Mouse (Mus musculus) embryonic facial prominence, embryonic 14.5 days (tissue): ENCODE measurements around the gene Cpt1a. TPM values are rescaled to one million over a fixed set of nuclear protein-coding genes. Genes with fewer than 3 reads are reported as not detected.

Experiments used
- ATAC-seq: fragments of 200-750 bp; cut with Nextera tagmentation; 2 replicates; pipeline ENCODE4 v1.8.0; 2017; ENCODE audit warnings: low read depth, moderate number of reproducible peaks, moderate TSS enrichment
- DNase-seq: peaks from one replicate; pipeline ENCODE4 v3.0.0-alpha.2; 2015; ENCODE audit warnings: low spot score
- H3K27ac ChIP-seq: fragments of 300-500 bp; sonication (generic); replicated peaks from 2 replicates; pipeline ENCODE4 v1.5.1; 2014; ENCODE audit warnings: low read depth, mild to moderate bottlenecking, low read length, moderate library complexity
- H3K27me3 ChIP-seq: fragments of 300-500 bp; sonication (generic); replicated peaks from 2 replicates; pipeline ENCODE4 v1.6.1; 2014; ENCODE audit warnings: low read length; ENCODE audit not compliant: control insufficient read depth, insufficient read depth
- H3K36me3 ChIP-seq: fragments of 300-500 bp; sonication (generic); 2 replicates; pipeline ENCODE4 v1.6.1; 2014; ENCODE audit warnings: low read length, mixed read lengths; ENCODE audit not compliant: control insufficient read depth, insufficient read depth
- H3K4me1 ChIP-seq: fragments of 300-500 bp; sonication (generic); 2 replicates; pipeline ENCODE4 v1.6.1; 2014; ENCODE audit warnings: antibody characterized with exemption, low read length; ENCODE audit not compliant: control insufficient read depth, insufficient read depth
- H3K4me2 ChIP-seq: fragments of 300-500 bp; sonication (generic); 2 replicates; pipeline ENCODE4 v1.6.1; 2014; ENCODE audit warnings: low read depth, mild to moderate bottlenecking, low read length, moderate library complexity, mixed read lengths
- H3K4me3 ChIP-seq: fragments of 300-500 bp; sonication (generic); 2 replicates; pipeline ENCODE4 v1.5.1; 2014; ENCODE audit warnings: low read depth, mild to moderate bottlenecking, low read length
- H3K9ac ChIP-seq: fragments of 300-500 bp; sonication (generic); 2 replicates; pipeline ENCODE4 v1.6.1; 2014; ENCODE audit warnings: low read depth, mild to moderate bottlenecking, low read length, moderate library complexity, mixed read lengths
- H3K9me3 ChIP-seq: fragments of 300-500 bp; sonication (generic); 2 replicates; pipeline ENCODE4 v1.6.1; 2016; ENCODE audit warnings: low read length; ENCODE audit not compliant: control insufficient read depth
- WGBS: fragments of 180-500 bp; shearing (Covaris S2); extraction: QIAGEN DNeasy Blood & Tissue Kit; methylation state at CpG from one replicate; pipeline ENCODE4 v1.1.7; 2014; 5-methylcytosine and 5-hydroxymethylcytosine counted together
- polyA plus RNA-seq: library from polyadenylated mRNA; unstranded; fragments of >200 nt; fragmentation: Nextera tagmentation; extraction: Ambion mirVana; gene quantifications from 2 replicates; pipeline ENCODE4 v1.2.1, GENCODE M21; 2014

Cpt1a gene
- polyA plus RNA-seq = 16.5 and 24.9 TPM in 2 replicates

DNA sequence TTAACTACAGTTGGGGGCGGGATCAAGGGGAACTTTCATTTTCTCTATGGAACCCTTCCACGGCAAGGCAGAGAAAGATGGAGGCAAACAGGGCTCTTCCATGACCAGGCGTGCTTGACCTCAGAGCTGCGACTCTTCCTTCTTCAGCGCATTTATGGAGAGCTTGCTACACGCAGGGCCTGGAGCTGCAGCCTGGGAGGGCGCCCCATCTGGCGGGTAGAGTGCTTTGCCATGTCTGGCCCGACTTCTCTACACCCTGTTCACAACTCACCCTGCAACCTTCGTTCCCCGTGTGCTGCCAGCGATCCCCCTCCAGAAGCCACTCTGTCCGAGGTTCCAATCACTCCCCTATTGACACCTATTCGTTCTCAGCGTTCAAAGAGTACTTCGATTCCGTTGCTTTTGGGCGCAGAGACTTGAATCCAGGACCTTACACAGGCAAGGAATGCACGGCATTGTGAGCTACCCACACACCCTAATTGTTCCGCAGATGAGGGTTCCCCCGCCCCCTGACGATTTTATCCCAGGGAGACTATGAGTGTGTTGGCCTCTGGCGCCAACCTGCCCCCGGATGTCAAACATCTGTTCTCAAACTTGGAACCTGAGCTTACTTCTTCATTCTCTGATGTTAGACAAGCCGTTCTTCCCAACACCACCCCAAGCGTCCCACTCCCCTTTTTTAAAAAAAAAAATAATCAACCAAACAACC lies at the start of gene Cpt1a:
Gene Cpt1a (plus strand): TSS at position 74 of the 709 bp plus-strand sequence.
- Histone ChIP-seq H3K9ac (peak within 1 kb of the TSS; percentile 55), H3K4me2 (peak within 1 kb of the TSS; percentile 88), H3K4me1 (peaks cover 16% of the 10 kb centered on the region), H3K4me3 (peak within 1 kb of the TSS; percentile 54), H3K36me3 (no peaks in the 10 kb centered on the region), H3K27ac (no peak within 1 kb of the TSS; the same call in none of the 2 replicates), H3K27me3 (peaks cover 13% of the 10 kb centered on the region; the same call in 1 of the 2 replicates), H3K9me3 (no peaks in the 10 kb centered on the region)
- peak; percentile 32 for DNase-seq
- no peak for ATAC-seq
- 4% methylated on average over 26 of the region's 26 CpGs for WGBS

DNA sequence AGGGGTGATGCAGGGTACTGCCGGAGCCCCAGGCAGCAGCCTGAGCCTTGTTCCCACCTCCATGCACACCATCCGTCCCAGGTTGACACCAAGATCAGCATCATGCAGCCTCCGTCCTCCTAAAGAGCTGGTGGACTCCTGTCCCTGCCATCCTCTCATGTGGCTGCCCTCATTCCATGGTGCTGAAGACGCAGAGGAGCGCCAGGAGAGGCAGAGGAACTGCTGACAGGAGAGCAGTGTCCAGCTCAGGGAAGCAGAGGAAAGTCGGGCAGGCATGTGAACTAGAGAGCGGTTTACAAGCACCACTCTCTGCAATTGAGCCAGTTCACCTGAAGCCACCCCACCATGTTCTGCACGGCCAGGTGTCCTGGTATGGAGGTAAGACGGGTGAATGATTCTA lies 48.8 kb upstream of the Cpt1a start:
- DNase-seq (no peak), ATAC-seq (no peak)
- Histone ChIP-seq H3K4me3 (no peak overlapping the region), H3K9ac (no peak overlapping the region), H3K27ac (no peak overlapping the region), H3K27me3 (no peaks in the 10 kb centered on the region), H3K4me2 (no peak overlapping the region), H3K9me3 (no peaks in the 10 kb centered on the region), H3K36me3 (peaks cover 92% of the 10 kb centered on the region), H3K4me1 (no peaks in the 10 kb centered on the region)
- WGBS = 81% methylated on average over 9 of the region's 9 CpGs

DNA sequence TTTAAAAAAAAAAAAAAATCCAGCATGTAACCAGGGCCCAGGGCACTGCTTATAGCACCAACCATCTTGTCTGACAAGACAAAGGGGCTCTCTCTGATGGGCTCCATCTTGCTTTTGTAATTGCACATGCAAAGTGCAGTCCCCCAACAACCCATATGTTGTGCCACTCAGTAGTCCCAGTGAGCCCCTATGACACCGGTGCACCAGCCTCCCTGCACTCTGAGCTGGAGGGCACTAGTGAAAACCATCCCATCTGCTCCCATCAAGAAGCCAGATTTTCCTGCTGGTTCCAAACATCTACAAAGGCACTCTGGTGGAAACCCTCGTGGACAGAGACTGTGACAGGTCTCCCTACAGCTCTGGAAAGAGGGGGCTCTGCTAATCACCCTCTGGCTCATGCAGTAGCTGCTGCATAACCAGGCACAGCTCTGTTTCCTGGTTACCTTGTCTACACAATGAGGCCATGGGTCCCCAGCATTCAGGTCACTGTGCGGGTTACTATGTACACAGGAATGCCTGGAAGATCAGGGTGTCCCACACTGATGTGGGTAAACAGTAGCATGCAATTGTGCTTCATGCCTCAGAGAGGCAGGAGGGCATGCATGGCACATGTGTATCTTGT lies 46.3 kb upstream of the Cpt1a start:
- Histone ChIP-seq H3K9me3 (no peaks in the 10 kb centered on the region), H3K9ac (no peak overlapping the region), H3K4me3 (no peak overlapping the region), H3K4me1 (no peaks in the 10 kb centered on the region), H3K36me3 (peaks cover 81% of the 10 kb centered on the region), H3K4me2 (no peak overlapping the region), H3K27me3 (no peaks in the 10 kb centered on the region), H3K27ac (no peak overlapping the region)
- WGBS = 87% methylated on average over 3 of the region's 3 CpGs
- no peak for DNase-seq
- no peak for ATAC-seq

DNA sequence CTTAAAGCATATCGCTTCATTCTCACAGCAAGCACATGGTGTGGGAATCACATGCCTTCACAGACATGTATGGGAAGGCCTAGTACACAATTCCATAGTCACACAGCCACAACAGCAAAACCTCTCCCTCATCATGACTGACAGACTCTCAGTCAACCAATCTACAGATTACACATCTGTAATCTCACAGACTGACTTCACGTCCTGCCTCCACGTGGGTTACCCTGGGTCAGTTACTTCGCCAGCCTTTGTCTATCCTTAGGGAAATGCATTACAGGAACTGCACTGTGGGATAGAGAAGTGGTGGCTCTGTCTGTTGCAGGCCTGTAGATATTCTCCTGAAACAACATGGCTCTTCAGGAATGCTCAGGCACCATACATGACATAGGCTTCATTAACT lies 40.2 kb upstream of the Cpt1a start:
- Histone ChIP-seq H3K9me3 (no peaks in the 10 kb centered on the region), H3K4me2 (peak overlapping the region; percentile 77), H3K36me3 (peaks cover 38% of the 10 kb centered on the region), H3K4me3 (peak overlapping the region; percentile 71), H3K27ac (no peak overlapping the region), H3K27me3 (no peaks in the 10 kb centered on the region), H3K9ac (peak overlapping the region; percentile 90), H3K4me1 (peaks cover 11% of the 10 kb centered on the region)
- DNase-seq (no peak), ATAC-seq (no peak)
- WGBS = 76% methylated on average over 4 of the region's 4 CpGs

DNA sequence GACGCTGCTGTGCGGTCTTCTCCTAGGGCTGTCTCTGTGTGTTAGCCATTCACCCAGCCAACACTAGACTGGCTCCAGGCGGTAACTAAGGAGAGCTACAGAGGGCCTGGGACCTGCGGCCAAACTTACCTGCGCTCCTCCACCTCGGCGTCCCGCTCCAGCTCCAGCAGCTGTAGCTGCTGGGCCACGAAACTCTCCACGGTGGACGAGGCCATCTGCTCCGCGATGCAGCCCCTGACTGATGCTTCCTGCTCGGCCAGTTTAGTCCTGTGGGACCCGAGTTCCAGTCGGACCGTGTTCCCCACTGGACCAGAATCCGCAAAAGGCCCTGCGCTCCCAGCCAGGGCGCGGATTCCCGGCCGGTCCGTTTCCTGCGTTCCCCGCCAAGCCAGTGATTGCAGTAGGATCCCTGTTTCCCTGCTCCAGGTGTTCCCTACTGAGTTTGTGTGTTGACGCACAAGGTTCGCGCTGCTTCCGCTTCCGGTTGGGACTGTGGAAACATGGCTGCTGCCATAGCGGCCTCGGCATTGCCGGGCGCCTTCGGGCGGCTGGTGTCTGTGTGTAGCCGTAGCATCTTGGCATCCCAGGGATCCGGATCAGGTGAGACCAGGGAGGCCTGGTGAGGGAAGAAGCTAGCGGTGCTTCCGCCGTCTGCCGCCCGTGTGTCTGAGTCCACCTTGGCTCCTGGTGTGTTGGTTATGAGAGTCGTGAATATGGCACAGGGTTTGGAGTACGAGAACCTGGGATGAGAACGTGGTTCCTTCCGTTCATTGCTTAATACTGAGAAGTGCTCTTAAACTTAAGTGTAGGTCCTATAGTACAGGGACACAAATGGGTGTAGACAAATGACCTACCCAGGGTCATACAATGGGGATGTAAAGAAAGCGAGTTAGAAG lies 39.3 kb upstream of the Cpt1a start, which contains the start of the genes Mrpl21 and Ighmbp2:
Gene Mrpl21 (plus strand): TSS at position 330 of the 896 bp plus-strand sequence.
Gene Ighmbp2 (minus strand): TSS at position 446 of the 896 bp plus-strand sequence.
- WGBS = under 1% methylated on average over 49 of the region's 49 CpGs
- no peaks in the 10 kb centered on the region for H3K27me3 ChIP-seq
- peak; percentile 97 for ATAC-seq
- DNase-seq = peak; percentile 96
- H3K27ac ChIP-seq = peak within 1 kb of the TSS; percentile 48
- H3K4me1 ChIP-seq = peaks cover 11% of the 10 kb centered on the region
- peak within 1 kb of the TSS; percentile 90 for H3K9ac ChIP-seq
- no peaks in the 10 kb centered on the region for H3K9me3 ChIP-seq
- peak within 1 kb of the TSS; percentile 77 for H3K4me2 ChIP-seq
- peak within 1 kb of the TSS; percentile 71 for H3K4me3 ChIP-seq
- H3K36me3 ChIP-seq = peaks cover 36% of the 10 kb centered on the region

DNA sequence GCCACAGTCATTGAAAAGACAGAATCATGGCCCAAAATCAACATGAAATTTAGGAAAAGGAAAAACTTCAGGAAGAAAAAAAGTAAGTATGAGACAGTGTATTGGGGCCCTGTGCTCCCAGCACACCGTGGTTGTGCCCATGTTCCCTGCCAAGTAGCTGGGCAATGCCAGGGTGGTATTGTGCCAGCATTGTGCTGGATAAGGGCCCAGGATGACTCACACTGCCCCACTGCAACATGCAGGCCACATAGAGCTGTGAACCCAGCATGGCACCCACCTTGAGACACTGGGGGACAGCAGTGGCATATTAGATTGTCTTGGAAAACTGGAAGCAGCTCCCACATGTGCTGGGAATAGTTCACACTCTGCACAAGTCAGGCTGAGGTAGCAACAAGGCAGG lies 33.1 kb upstream of the Cpt1a start:
- ATAC-seq = no peak
- Histone ChIP-seq H3K9ac (no peak overlapping the region), H3K9me3 (no peaks in the 10 kb centered on the region), H3K4me1 (no peaks in the 10 kb centered on the region), H3K27ac (no peak overlapping the region), H3K4me3 (no peak overlapping the region), H3K27me3 (no peaks in the 10 kb centered on the region), H3K36me3 (peaks cover 57% of the 10 kb centered on the region), H3K4me2 (no peak overlapping the region)
- DNase-seq = no peak
- WGBS = 100% methylated on average over 1 of the region's 1 CpGs

DNA sequence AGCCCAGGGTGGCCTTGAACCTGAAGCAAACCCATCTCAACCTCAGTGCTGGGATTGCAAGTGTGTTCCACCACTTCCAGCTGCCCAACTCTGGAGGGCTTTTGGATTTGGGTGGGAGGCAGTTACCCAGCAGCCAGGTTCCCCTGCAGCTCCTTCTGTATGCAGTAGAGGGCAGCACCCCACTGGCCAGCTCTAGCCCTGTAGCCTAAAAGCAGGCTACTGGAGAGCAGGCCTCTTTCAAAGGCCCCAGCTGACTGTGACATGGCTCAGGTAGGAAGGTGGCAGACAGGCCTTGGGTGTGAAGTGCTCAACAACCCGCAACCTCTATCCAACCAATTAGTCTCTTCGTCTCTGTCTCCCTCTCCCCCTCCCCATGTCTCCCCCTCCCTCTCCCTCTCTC lies 30.1 kb upstream of the Cpt1a start:
- Histone ChIP-seq H3K27me3 (no peaks in the 10 kb centered on the region), H3K9me3 (no peaks in the 10 kb centered on the region), H3K9ac (no peak overlapping the region), H3K4me2 (no peak overlapping the region), H3K27ac (no peak overlapping the region), H3K4me1 (no peaks in the 10 kb centered on the region), H3K36me3 (peaks cover 46% of the 10 kb centered on the region), H3K4me3 (no peak overlapping the region)
- DNase-seq (peak; percentile 27), ATAC-seq (peak; percentile 62; the same call in 1 of the 2 replicates)
- WGBS = 78% methylated on average over 2 of the region's 2 CpGs

DNA sequence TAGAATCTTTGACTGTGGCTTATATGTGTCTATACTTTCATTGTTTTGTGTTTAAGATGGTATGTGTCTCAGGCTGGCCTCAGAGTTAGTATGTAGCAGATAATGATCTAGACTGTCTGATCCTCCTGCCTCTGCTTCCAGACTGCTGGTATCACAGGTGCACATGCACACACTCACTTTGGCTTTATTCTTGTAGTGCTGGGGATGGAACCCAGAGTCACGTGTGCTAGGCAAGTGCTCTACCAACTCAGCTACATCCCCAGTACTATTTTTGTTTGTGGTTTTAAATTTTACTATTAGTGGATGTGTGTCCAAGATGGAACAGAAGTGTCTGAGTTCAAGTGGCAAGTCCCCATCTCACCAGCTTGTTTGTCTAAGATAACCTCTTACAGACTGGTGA lies 29.1 kb upstream of the Cpt1a start:
- H3K27ac ChIP-seq = no peak overlapping the region
- H3K9me3 ChIP-seq = no peaks in the 10 kb centered on the region
- H3K36me3 ChIP-seq = peaks cover 41% of the 10 kb centered on the region
- 86% methylated on average over 1 of the region's 1 CpGs for WGBS
- no peaks in the 10 kb centered on the region for H3K4me1 ChIP-seq
- ATAC-seq (no peak), DNase-seq (no peak)
- no peak overlapping the region for H3K4me2 ChIP-seq
- H3K9ac ChIP-seq = no peak overlapping the region
- no peak overlapping the region for H3K4me3 ChIP-seq
- no peaks in the 10 kb centered on the region for H3K27me3 ChIP-seq
